19 mouse cellular contexts compared by ENCODE assay signal in genomic region chr10:59268109-59268508, GRCm38 (mm10).
"Had no signal": no experiment of that assay in that cellular context is flagged by ENCODE, and none has a peak within 500 bp of the region (broad histone marks: within the 10 kb centered on the region; RNA-seq: fewer than 3 reads in every experiment).

No protein-coding gene starts in this region.

- H3K9me3 ChIP-seq: limb, embryonic 10.5 days; limb, embryonic 13.5 days; liver, embryonic 13.5 days; megakaryocyte, embryonic 14.5 days; midbrain, embryonic 10.5 days; midbrain, embryonic 13.5 days; neural tube, embryonic 12.5 days; neural tube, embryonic 15.5 days had no signal

- H3K9ac ChIP-seq: limb, embryonic 13.5 days; liver, embryonic 13.5 days; lung, embryonic 14.5 days; midbrain, embryonic 13.5 days; neural tube, embryonic 12.5 days; neural tube, embryonic 15.5 days had no signal

- H3K27ac ChIP-seq: limb, embryonic 10.5 days; limb, embryonic 13.5 days; liver, embryonic 13.5 days; macrophage; midbrain, embryonic 10.5 days; midbrain, embryonic 13.5 days; neural tube, embryonic 12.5 days; neural tube, embryonic 15.5 days had no signal

- DNase-seq: kidney, adult 18-20 months; kidney, postnatal 14 days; kidney, postnatal 4 days; liver; liver, embryonic 13.5 days; lung, embryonic 14.5 days; right cerebral cortex, postnatal 25 days; thymus, adult 18-20 months; thymus, postnatal 36 days had no signal

- ATAC-seq: lung, postnatal 0 days; midbrain, embryonic 13.5 days; midbrain, embryonic 16.5 days had no signal

- H3K4me3 ChIP-seq: limb, embryonic 10.5 days; limb, embryonic 13.5 days; liver, embryonic 13.5 days; megakaryocyte, embryonic 14.5 days; midbrain, embryonic 10.5 days; midbrain, embryonic 13.5 days; neural tube, embryonic 12.5 days; neural tube, embryonic 15.5 days had no signal

- H3K4me1 ChIP-seq: midbrain, embryonic 13.5 days; neural tube, embryonic 12.5 days; neural tube, embryonic 15.5 days had no signal

- H3K36me3 ChIP-seq: limb, embryonic 10.5 days; limb, embryonic 13.5 days; liver, embryonic 13.5 days; midbrain, embryonic 10.5 days; midbrain, embryonic 13.5 days; neural tube, embryonic 12.5 days; neural tube, embryonic 15.5 days had no signal

- H3K27me3 ChIP-seq: limb, embryonic 13.5 days; liver, embryonic 13.5 days; midbrain, embryonic 13.5 days; neural tube, embryonic 12.5 days; neural tube, embryonic 15.5 days had no signal

- H3K4me2 ChIP-seq: limb, embryonic 13.5 days; liver, embryonic 13.5 days; lung, embryonic 14.5 days; midbrain, embryonic 13.5 days; neural tube, embryonic 12.5 days; neural tube, embryonic 15.5 days had no signal
